Mouse (Mus musculus): ENCODE results near the gene Bmper.

Gene Bmper

DNA sequence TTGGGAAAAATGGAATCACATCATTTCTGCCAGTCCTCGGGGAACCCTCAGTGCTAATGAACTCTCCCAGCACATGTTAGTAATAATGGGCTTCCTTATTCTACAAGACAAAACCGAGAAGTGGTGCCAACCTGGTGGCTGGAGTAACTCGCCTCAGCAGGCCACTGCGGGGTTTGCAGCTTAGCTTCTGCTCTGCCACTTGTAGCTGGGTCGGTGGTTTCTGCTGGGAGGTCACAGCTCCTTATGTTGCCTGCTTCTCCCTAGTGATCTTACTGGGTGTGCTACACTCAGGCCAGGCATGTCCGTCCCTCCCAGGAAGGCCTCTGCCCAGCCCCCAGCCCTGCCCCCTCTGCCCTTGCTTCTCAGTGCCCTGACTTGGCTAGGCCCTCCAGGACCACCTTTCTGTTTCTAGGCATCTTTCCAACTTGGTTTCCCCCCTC is 155.9 kb downstream of the Bmper start:
- DNase-seq = no peak

GRCm38 (mm10) chr9:23380171-23380835 is 157.4 kb downstream of the Bmper start:
- no peak for DNase-seq

DNA sequence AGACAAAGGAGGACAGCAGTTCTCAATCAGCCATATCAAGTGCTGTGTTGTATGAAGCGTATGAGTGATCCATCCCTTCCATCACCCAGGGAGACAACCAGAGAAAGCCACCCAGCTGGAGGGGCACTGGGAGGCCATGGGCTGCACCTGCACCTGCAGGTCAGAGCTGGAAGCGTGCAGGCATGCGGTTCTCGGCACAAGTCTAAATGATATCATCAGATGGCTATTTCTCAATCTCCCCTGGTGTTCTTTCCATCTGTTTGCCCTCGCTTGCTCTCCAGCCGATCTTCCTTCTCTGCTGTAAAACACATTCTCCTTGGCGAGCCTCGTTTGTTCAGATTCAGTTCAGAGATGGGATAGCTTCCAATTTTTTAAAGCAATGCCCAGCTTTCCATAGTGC is 160.4 kb downstream of the Bmper start:
- no peak for DNase-seq

DNA sequence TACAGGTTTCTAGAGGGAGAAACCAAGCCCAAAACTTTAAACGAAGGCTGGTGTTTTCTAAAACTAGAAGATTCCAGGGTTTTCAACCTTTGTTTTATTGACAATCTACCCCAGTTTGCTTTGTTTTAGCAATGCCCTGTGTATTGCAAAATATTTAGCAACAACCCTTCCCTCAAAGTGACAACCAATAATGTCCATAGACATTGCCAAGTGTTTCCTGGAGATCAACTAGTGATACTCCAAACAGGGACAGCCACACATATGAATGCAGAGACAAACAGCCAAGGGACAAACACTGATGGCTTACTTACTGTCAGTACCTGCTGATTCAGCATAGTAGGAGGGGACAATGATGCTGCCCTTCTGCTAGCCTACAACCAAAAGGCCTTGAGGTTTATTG is 161.0 kb downstream of the Bmper start:
- DNase-seq = no peak

GRCm38 (mm10) chr9:23384880-23385279 is 162.0 kb downstream of the Bmper start:
- DNase-seq = no peak

DNA sequence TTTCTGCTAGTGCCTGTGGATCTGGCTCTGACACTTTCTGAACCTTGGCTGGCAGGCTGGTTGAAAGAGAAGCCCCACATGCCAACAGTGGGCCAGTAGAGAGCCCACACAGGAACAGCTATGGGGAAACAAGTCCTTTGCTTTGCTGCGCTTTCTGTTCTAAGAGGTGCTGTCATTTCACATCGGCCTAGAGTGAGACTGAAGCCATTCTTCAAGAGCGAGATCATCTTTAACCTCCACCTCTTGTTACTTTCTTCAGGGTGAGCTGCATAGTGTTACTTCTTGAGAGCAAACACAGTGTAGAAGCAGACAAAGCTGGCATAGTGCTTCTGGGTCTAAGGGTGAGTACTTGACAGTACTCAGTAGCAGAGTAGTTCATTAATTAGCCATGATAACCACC is 163.3 kb downstream of the Bmper start:
- no peak for DNase-seq

DNA sequence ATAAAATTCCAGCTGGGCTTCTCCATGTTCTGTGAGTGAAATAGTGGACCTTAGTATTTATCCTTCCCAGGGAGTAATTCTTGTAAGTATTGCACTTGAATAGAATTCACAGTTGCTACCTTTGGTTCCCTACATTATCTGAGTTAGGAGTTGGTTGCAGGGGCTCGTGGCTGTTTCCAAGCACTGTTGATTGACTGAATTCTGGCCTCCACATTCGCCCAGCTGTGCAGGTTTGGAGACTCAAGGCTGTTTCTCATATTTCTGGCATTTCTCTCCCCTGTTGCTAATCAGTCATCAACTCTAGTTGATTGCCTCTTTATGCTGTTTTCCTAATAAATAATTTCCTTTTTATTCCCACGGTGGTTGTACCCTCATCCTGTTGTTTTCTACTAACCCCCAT is 167.2 kb downstream of the Bmper start:
- DNase-seq = no peak

DNA sequence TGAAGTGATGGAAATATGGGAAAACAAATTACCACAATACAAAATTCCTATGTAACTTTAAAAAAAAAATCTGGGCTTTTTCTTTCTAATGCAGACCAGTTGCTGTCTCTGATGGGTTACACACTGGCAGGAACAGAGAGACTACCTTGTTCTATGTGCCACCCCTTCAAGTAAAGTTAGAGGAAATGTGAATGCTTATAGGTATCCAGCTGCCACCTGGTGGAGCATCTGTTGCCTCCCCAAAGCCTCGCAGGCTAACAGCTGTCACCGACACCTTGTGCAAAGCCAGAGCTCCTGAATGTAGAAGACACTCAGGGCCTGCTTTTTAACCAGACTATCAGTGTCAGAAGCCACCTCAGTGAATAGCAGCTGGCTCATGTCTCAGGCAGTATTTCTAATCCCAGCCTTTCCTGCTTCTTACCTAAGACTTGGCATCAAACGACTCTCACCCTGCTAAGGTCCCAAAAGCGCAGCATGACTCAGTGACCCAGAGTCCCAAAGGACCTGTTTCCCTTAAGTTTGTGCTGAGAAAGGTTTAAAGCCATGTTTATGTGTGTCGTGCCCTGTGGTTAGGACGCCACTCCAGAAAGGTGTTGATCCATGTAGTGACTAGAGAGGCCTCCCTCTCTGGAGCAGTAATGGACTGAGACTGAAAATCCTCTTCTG is 171.9 kb downstream of the Bmper start:
- no peak for DNase-seq

DNA sequence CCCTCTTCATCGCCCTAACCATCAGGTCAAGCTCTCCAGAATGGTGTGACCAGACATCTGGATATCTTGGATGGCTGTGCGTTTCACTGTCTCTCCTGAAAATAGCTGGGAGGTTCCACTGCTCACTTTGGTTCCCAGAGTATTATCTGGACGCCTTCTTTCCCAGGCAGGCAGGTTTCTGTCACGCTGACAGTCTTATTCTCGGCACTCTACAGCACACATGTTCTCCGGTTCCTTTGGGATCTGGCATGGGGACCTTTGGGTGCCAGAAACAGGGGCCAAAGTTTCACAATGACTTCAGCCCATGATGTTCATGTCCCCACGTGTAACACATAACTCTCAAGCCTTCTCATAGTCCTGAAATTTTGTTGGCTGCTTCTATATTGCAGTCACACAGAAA is 173.3 kb downstream of the Bmper start:
- DNase-seq = no peak

DNA sequence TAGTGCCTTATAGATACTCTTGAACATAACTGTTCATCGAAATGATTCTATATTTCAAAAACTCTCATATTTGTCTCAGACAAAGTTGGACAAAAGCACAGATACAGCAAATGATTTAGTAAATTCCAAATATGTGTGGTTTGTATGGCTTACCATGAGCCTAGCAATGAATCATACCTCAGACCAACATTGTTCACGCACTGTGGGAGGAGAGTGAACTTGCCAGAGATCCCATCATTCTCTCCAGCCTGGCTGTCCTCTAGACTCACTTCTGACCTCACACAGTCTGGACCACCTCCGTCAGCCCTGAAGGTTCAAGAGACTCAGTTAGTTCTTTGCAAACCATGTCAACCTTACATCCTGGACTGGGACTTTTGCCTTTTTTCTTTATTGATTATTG is 175.0 kb downstream of the Bmper start:
- DNase-seq = no peak

DNA sequence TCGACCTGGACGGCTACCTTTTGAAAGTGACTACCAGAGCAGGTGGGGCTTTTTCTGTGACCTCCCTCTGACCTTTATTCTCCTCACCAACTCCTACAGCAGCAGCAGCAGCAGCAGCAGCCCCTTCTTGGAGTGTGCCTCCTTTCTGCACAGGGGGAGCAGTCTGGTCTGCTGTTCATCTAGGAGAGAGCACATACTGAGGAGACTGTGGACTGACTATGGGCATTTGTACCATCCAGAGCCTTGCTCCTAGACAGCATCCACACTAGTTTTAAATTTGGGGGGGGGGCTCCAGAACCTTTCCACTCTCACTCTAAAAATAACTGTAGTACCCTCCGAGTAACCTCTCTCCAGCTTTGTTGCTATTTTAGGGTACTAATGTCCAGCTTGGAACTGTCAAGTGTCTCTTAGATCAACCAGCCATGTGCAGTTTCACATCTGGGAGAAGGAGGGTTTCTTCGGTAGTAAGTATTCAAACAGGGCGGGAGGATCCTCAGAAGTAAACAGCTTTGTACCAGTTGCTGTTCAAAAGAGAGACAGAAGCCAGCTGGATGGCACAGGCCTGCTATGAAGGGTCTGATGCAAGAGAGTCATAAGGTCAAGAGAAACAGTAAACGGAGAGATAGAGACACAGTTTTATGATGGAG is 176.9 kb downstream of the Bmper start:
- no peak for DNase-seq

DNA sequence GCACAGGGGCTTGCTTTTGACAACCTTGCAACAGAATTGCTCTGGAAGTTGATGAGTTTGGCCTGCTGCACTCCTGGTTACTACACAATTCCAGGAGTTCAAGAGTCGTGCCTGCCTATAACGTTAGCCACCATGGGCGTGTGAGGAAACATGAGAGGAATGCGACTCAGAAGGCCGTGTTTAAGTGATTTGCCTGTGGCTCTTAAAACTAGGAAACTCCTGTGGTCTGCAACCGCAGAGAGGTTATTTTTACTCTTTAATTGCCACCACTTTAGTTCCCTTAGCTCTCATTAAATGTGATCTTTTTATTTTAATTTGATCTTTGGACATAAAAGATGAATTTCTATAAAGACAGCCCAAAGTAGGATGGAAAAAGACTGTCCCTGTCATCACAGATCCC is 184.5 kb downstream of the Bmper start:
- no peak for DNase-seq

- no peak for DNase-seq
These were observed 185.3 kb downstream of the Bmper start for GRCm38 (mm10) chr9:23407935-23408781.

- DNase-seq = no peak
These were observed 187.7 kb downstream of the Bmper start for GRCm38 (mm10) chr9:23410567-23410966.

DNA sequence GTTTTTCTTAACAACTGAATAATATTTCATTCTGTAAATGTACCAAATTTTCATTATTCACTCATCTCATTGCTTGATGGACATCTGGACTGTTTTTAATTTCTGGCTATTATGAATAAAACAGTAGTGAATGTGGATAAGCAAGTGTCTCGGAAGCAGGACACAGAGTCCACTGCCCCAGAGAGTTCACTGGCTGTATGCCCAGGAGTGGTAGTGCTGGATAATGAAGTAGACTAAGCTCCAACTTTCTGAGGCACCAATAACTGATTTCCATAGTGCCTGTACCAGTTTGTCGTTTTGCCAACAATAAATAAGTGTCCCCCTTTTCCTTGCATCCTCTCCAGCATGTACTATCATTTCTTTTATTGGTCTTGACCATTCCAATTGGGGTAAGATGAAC is 190.1 kb downstream of the Bmper start:
- no peak for DNase-seq

DNA sequence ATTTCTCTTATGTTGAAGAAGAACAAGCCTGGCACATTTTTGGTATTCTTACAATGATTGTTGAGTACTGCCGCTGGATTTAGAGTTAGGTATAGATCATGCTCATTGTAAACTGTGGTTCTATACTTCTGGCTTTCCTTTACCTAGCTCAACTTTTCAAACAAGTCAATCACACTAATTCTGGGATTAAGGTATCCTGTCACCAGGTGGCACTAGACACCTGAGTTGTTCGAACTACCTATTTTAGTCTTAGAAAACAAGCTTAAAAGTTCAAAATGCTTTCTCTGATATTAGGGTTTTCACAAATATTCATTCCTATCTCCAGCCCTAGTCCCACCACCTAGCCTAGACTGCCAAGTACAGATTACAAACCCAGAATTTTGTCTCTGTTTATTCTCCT is 196.2 kb downstream of the Bmper start:
- DNase-seq = no peak

GRCm38 (mm10) chr9:23423748-23424147 is 200.9 kb downstream of the Bmper start:
- no peak for DNase-seq

GRCm38 (mm10) chr9:23432631-23433030 is 209.8 kb downstream of the Bmper start:
- DNase-seq = no peak

DNA sequence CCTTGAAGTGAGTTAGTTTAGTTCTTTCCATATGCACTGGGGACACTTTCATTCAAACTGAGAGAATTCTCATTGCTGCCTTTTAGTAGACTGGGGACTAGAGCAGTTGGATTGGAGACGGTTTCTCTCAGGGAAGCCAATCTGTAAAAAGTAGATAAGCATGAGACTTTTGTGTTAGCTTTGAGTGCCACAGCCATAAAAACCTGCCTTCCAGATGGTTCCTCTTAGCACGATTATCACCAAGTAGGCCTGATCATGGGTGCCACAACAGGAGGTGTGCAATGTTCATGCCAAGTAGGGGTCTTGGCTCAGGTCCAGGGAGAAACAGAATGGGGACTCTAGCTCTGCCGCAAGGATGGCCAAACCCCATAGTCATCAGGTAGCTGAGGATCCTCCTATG is 210.4 kb downstream of the Bmper start:
- DNase-seq = no peak

DNA sequence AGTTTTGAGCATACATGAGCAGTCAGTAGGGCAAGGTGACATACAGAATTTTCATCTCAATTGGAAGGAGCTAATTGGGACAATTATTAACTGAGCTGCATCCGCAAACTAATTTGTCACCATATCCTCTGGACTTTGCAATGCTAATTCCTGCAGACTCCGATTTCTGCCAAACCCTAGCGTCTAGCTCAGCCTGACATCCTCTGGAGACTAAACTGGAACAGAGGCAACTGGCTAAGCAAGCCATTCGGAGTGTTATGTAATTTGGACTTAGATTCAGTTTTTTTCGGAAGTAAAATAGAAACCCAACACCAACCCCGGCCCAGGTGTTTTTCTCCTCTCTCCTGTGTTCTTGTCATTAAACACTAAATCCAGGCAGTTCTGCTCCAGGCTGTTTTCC is 213.9 kb downstream of the Bmper start:
- no peak for DNase-seq

- no peak for DNase-seq
These were observed 215.8 kb downstream of the Bmper start for GRCm38 (mm10) chr9:23438662-23439061.

DNA sequence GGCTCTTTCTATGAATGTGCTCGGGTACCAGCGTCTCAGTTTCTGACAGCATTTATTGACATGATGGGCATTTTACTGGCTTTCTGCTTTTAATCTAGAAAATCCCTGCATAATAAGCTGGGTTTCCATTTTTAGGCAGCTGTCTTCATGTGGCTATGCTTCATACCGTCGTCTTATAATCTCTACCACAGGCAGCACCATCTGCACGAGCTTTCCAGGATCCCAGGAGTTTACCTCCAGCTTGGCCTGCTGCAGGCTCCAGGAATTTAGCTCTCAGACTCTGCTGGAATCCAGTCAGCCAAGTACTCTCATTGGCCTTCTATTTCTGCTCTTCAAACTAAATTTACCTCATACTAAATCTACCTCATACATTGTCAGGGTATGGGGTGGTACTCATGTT is 219.3 kb downstream of the Bmper start:
- no peak for DNase-seq

- no peak for DNase-seq
These were observed 222.1 kb downstream of the Bmper start for GRCm38 (mm10) chr9:23444975-23445374.

All from thymus, postnatal 25 days (tissue).